Mouse (Mus musculus): Measurements from ENCODE around the gene Fam126a. TPM values are rescaled to one million over a fixed set of nuclear protein-coding genes. Genes with fewer than 3 reads are reported as not detected.

The Fam126a gene
- polyA plus RNA-seq, 1 experiment from 2014 or later, result 31.2 TPM

DNA sequence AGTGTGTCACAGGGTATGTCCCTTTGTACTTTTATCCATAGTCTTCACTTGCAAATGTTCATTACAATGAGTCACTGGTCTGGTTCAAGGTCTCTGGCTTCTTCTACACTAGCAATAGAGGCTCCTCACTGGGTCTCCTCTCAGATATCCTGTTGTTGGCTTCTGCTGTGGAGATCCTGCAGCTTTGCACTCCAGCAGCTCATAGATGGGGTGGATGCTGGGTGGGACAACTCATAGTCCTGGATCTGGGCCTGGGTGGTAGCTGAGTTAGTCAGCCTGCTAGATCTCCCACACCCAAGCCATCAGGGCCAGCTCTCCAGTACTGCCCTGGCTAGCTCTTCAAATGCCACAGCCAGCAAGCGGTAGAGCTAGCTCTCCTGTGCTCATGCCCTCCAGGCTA, 48.4 kb downstream of the Fam126a start:
- no peaks in the 10 kb centered on the region for H3K4me1 ChIP-seq
- peaks cover 36% of the 10 kb centered on the region for H3K36me3 ChIP-seq
- WGBS, result 80% methylated on average over 1 of the region's 1 CpGs
- H3K9me3 ChIP-seq, result no peaks in the 10 kb centered on the region
- no peaks in the 10 kb centered on the region for H3K27me3 ChIP-seq
- H3K27ac ChIP-seq, result no peak overlapping the region
- H3K4me2 ChIP-seq, result no peak overlapping the region
- H3K9ac ChIP-seq, result no peak overlapping the region
- H3K4me3 ChIP-seq, result no peak overlapping the region
- no peak for ATAC-seq (ENCODE audit: insufficient number of reproducible peaks, low FRiP score, low TSS enrichment, low read depth)

DNA sequence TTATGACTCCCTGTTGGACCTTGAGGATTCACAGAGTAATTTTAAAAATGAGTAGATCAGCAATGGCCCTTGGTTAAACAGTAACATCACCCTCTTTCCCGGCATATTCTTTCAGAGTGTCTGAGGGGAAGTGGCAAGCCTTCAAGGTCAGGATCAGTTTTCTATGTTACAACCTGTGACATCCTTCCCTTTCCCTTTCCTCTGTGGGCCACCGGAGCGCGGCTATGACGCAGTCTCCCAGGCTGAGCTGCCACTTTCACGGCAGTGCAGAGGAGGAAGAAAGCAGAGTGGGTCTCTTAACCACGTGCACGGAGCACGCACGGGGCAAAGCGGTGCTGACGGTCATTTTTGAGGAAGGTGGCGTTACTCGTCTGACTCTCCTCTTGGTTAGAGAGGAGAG, 52.0 kb downstream of the Fam126a start:
- whole genome bisulfite sequencing, result 89% methylated on average over 14 of the region's 14 CpGs
- no peaks in the 10 kb centered on the region for H3K9me3 ChIP-seq
- 0 out of 2 replicates have a peak, but pooled peaks cover 2% of the 10 kb centered on the region for H3K4me1 ChIP-seq
- H3K27me3 ChIP-seq, result no peaks in the 10 kb centered on the region
- H3K36me3 ChIP-seq, result peaks cover 39% of the 10 kb centered on the region
- no peak for ATAC-seq (ENCODE audit: insufficient number of reproducible peaks, low FRiP score, low TSS enrichment, low read depth)
- no peak overlapping the region for H3K4me3 ChIP-seq
- H3K9ac ChIP-seq, result no peak overlapping the region
- H3K4me2 ChIP-seq, result no peak overlapping the region
- H3K27ac ChIP-seq, result no peak overlapping the region

DNA sequence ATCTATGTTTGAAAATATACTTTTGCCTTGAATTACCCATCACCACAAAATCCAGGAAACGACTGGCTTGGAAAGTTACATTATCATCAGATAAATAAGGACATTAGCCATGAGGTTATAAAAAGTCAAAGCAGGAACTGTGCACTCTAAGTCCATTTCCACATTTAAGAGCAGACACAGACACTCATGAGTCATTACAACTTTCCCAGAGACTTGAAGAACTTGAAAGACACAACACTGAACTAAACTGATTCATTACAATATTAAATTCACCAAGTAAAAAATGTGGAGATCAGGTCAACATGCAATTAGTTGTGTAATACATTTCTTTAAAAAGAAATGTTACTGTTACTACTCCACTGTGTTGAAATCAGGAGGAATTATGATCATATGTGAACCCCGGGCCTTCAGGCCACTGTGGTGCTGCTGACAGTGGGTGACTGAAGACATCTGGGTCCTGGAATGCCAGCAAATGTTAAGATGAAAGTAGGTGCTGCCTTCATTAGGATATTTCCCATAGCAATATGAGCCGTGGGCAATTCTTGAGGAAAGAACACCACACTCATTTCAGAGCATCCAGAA, 55.4 kb downstream of the Fam126a start:
- no peak for ATAC-seq (ENCODE audit: insufficient number of reproducible peaks, low FRiP score, low TSS enrichment, low read depth)
- Histone ChIP-seq H3K4me1 (0 out of 2 replicates have a peak, but pooled peaks cover 2% of the 10 kb centered on the region), H3K9me3 (no peaks in the 10 kb centered on the region), H3K9ac (no peak overlapping the region), H3K36me3 (peaks cover 26% of the 10 kb centered on the region), H3K4me3 (no peak overlapping the region), H3K27me3 (no peaks in the 10 kb centered on the region), H3K4me2 (no peak overlapping the region), H3K27ac (no peak overlapping the region)
- 62% methylated on average over 3 of the region's 3 CpGs for WGBS

DNA sequence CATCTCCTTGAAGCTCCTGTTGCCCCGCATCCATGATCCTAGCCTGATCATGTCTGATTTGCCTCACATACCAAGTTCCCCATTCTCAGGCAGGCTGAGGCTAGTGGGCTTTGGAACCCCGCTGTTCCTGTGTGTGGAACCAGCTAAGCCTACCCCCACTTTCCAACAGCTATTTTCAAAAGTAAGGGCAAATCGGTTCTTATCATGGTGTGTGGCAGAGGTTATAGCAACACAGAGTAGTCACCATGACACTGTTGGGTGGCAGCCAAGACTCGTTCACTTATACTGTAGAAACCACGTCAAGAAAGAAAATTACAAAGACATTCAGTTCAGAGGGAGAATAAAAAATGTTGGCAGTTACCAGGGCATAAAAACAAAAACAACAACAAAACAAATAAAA, 62.8 kb downstream of the Fam126a start:
- ATAC-seq (ENCODE audit: insufficient number of reproducible peaks, low FRiP score, low TSS enrichment, low read depth), result no peak

DNA sequence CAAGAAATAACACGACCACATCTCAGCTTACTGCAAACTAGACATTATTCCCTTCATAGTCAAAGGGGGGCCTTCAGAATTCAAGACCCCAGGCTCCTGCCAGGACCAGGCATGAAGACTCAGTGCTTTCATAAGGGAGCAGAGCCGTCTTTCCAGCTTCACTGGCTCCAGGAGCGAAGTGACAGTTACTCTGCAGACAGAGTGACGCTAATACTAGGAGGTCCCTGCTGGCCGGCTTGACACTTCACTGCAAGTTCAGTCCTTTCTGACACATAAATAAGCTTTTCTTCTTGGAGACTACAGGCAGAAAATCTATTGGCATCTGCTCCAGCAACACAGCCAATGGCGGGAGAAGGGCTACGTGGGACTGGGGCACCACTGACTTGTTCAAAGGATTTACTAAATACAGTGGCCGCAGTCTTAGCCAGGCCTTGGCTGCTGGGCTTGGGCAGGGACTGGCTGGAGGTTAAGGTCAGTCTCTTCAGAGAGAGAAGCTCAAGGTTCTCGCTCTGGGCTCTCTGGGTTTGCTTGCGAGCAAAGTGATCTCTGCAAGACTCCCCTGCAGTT, 65.8 kb downstream of the Fam126a start:
- Histone ChIP-seq H3K9me3 (no peaks in the 10 kb centered on the region), H3K4me3 (no peak overlapping the region), H3K4me2 (no peak overlapping the region), H3K9ac (no peak overlapping the region), H3K27ac (no peak overlapping the region), H3K36me3 (no peaks in the 10 kb centered on the region; the same call in 1 of the 2 replicates), H3K27me3 (no peaks in the 10 kb centered on the region), H3K4me1 (no peaks in the 10 kb centered on the region)
- 69% methylated on average over 10 of the region's 10 CpGs for WGBS
- ATAC-seq (ENCODE audit: insufficient number of reproducible peaks, low FRiP score, low TSS enrichment, low read depth), result no peak

More for the DNA sequence above, 62.8 kb downstream of the Fam126a start:
- 61% methylated on average over 5 of the region's 5 CpGs for WGBS
- H3K36me3 ChIP-seq, result no peaks in the 10 kb centered on the region; the same call in 1 of the 2 replicates
- no peak overlapping the region for H3K4me2 ChIP-seq
- no peak overlapping the region for H3K27ac ChIP-seq
- no peaks in the 10 kb centered on the region for H3K4me1 ChIP-seq
- H3K4me3 ChIP-seq, result no peak overlapping the region
- H3K9me3 ChIP-seq, result no peaks in the 10 kb centered on the region
- no peak overlapping the region for H3K9ac ChIP-seq
- H3K27me3 ChIP-seq, result no peaks in the 10 kb centered on the region

DNA sequence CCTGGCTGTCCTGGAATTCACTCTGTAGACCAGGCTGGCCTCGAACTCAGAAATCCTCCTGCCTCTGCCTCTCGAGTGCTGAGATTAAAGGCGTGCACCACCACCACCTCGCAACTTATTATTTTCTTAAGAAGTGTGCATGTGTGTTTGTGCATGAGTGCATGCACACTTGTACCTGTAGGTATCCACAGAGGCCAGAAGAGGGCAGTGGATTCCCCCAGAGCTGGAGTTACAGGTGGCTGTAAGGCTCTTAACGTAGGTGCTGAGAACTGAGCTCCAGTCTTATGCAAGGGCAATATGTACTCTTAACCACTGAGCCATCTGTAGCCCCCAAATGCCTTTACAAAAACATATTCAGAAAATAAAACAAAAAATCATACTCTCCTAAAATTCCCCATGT, 77.4 kb downstream of the Fam126a start:
- Histone ChIP-seq H3K4me2 (no peak overlapping the region), H3K27me3 (no peaks in the 10 kb centered on the region), H3K9ac (no peak overlapping the region), H3K4me1 (no peaks in the 10 kb centered on the region), H3K4me3 (no peak overlapping the region), H3K9me3 (no peaks in the 10 kb centered on the region), H3K27ac (no peak overlapping the region), H3K36me3 (no peaks in the 10 kb centered on the region)
- no peak for ATAC-seq (ENCODE audit: insufficient number of reproducible peaks, low FRiP score, low TSS enrichment, low read depth)
- WGBS, result 86% methylated on average over 5 of the region's 5 CpGs

DNA sequence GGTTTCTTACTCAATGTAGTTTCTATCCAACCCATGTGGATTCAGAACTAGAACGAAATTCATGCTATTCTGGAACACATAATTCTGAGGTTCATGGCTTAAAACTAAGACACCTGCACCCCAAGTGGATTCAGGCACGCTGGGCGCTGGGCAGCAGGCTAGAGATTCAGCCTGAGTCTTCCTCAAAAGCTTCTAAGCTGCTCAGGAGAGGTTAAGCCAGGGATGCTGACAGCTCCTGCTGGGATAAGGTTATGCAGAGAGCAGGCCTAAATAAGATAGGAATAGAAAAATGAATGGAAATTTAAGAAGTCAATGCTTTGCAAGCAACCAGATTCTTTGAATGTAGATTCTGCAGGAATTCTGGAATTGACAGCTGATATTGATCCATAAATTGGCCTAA, 82.4 kb downstream of the Fam126a start:
- no peak for ATAC-seq (ENCODE audit: insufficient number of reproducible peaks, low FRiP score, low TSS enrichment, low read depth)
- Histone ChIP-seq H3K9ac (no peak overlapping the region), H3K27ac (no peak overlapping the region), H3K4me2 (no peak overlapping the region), H3K4me1 (no peaks in the 10 kb centered on the region), H3K9me3 (no peaks in the 10 kb centered on the region), H3K4me3 (no peak overlapping the region), H3K27me3 (no peaks in the 10 kb centered on the region), H3K36me3 (no peaks in the 10 kb centered on the region)
- 51% methylated on average over 3 of the region's 3 CpGs for WGBS

DNA sequence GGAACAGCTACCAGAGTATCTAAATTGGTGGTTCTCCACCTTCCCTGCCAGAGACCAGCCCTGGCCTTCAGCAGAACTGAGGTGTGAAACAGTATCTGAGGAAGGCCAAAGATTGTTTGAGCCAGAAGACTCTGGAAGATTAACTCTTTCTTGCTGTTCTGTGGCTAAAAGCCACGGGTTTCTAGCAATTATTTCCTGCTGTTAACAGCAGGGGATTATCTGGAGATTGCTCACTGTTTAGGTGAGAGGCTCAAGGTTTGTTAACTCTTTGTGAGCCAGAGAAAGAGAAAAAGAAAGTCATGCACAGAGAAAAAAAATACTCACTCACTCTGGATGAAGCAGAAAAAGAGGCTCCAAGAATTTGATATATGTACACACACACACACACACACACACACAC, 85.4 kb downstream of the Fam126a start:
- Histone ChIP-seq H3K9me3 (no peaks in the 10 kb centered on the region), H3K27ac (no peak overlapping the region), H3K27me3 (no peaks in the 10 kb centered on the region), H3K9ac (no peak overlapping the region), H3K36me3 (no peaks in the 10 kb centered on the region), H3K4me2 (no peak overlapping the region), H3K4me3 (no peak overlapping the region), H3K4me1 (no peaks in the 10 kb centered on the region)
- ATAC-seq (ENCODE audit: insufficient number of reproducible peaks, low FRiP score, low TSS enrichment, low read depth), result no peak
- WGBS, result 0% methylated on average over 1 of the region's 1 CpGs

DNA sequence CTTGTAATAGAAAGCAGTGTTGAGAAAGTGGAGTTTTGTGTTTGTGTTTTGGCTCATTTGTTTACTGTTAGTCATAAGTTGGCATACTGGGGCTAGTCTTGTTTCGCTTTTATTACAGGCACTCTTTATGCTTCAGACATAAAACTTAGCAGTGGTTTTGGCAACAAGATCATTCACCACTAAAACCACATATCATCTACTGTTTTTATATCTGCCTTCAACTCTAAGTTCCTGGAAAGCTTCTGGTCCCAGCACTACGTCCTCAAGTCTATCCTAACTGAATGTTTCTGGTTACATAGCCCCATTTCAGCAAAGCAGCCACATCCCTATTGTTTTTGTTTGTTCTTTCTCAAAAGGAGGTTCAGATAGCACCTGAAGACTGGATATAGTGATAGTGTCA, 87.0 kb downstream of the Fam126a start:
- Histone ChIP-seq H3K9ac (no peak overlapping the region), H3K4me3 (no peak overlapping the region), H3K4me1 (no peaks in the 10 kb centered on the region), H3K4me2 (no peak overlapping the region), H3K27ac (no peak overlapping the region), H3K27me3 (no peaks in the 10 kb centered on the region), H3K9me3 (no peaks in the 10 kb centered on the region), H3K36me3 (no peaks in the 10 kb centered on the region)
- no peak for ATAC-seq (ENCODE audit: insufficient number of reproducible peaks, low FRiP score, low TSS enrichment, low read depth)
- WGBS, result 73% methylated on average over 2 of the region's 2 CpGs

DNA sequence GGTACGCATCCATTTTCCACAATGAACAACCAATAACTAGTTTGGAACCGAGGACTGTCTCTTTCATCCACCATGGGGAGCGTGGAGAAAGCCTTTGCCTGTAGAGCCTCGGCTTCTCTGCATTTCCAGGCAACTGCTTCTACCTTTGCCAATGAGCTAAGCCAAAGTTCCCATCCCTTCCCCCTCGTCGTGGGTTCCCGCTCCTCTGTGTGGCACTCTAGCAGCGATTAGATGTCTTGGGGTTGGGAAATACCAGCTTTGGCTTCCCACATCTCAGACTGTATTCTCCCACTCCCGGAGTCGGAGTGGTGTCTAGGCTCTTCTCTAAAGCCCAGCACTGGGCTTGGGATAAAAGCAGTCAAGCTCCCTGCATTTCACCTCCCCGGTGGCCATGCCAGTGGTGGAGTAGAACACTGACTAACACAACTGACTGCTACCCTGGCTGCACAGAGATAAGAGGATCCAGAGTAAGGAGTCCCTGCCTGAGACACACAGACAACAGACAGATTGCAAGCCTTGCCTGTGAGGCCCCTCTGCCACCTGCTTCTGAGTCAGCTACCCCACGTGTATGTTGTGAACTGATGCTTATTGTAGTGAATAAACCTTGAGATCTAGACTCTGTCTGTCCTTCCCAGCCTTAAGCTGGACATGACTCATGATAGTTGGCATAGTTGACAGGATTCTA, 106.9 kb downstream of the Fam126a start:
- H3K36me3 ChIP-seq, result no peaks in the 10 kb centered on the region
- 85% methylated on average over 12 of the region's 12 CpGs for WGBS
- H3K9ac ChIP-seq, result no peak overlapping the region
- no peak for ATAC-seq (ENCODE audit: insufficient number of reproducible peaks, low FRiP score, low TSS enrichment, low read depth)
- H3K4me2 ChIP-seq, result no peak overlapping the region
- H3K4me1 ChIP-seq, result 0 out of 2 replicates have a peak, but pooled peaks cover 5% of the 10 kb centered on the region
- H3K27me3 ChIP-seq, result no peaks in the 10 kb centered on the region
- no peak overlapping the region for H3K27ac ChIP-seq
- H3K9me3 ChIP-seq, result no peaks in the 10 kb centered on the region
- no peak overlapping the region for H3K4me3 ChIP-seq

DNA sequence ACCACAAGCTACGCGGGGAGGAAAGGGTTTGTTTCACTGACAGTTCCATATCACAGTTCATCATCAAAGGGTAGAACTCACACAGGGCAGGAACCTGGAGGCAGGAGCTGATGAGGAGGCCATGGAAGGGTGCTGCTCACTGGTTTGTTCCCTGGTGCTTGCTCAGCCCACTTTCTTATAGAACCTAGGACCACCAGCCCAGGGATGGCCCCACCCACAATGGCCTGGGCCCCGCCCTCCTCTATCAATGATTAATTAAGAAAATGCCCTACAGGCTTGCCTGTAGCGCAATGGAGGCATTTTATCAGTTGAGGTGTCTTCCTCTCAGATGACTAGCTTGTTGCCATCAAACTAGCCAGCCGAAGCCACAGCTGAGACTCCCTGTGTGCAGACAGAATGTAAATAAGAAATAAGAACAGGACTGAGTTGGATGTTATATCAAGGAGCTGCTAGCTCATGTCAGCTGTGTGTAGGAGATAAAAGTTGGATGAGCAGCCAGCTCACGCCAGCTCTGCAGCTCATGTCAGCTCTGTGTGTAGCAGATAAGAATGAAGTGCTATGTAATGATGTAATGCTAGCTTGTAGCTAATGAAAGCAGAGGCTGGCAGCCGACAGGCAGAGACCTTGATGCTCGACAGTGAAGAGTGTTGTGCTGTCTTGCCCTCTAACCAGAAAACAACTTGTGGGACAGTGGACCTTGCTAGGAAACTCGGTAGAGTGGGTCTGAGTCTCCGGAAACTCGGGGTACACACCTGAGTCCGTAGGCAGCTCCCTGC, 107.8 kb downstream of the Fam126a start:
- 79% methylated on average over 12 of the region's 12 CpGs for WGBS
- no peak for ATAC-seq (ENCODE audit: insufficient number of reproducible peaks, low FRiP score, low TSS enrichment, low read depth)

DNA sequence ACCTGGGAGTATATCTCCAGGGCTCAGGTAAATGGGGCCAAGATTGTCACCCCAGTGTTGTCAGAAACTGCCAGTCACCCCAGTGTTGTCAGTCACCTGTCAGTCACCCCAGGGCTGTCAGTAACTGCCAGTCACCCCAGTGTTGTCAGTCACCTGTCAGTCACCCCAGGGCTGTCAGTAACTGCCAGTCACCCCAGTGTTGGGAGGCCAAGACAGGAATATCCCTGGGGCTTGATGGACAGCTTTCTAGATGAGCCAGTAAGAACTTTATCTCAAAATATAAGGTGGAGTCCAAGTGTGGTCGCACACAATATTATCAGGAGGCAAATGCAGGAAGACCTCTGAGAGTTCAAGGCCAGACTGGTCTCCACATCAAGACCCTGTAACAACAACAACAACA, 109.2 kb downstream of the Fam126a start:
- Histone ChIP-seq H3K4me1 (0 out of 2 replicates have a peak, but pooled peaks cover 5% of the 10 kb centered on the region), H3K4me2 (no peak overlapping the region), H3K27me3 (no peaks in the 10 kb centered on the region), H3K27ac (no peak overlapping the region), H3K9me3 (no peaks in the 10 kb centered on the region), H3K36me3 (no peaks in the 10 kb centered on the region), H3K4me3 (no peak overlapping the region), H3K9ac (no peak overlapping the region)
- no peak for ATAC-seq (ENCODE audit: insufficient number of reproducible peaks, low FRiP score, low TSS enrichment, low read depth)
- 97% methylated on average over 1 of the region's 1 CpGs for WGBS

More for the DNA sequence above, 107.8 kb downstream of the Fam126a start:
- no peak overlapping the region for H3K4me3 ChIP-seq
- no peak overlapping the region for H3K9ac ChIP-seq
- no peaks in the 10 kb centered on the region for H3K27me3 ChIP-seq
- H3K4me1 ChIP-seq, result 0 out of 2 replicates have a peak, but pooled peaks cover 5% of the 10 kb centered on the region
- no peaks in the 10 kb centered on the region for H3K36me3 ChIP-seq
- H3K4me2 ChIP-seq, result no peak overlapping the region
- no peaks in the 10 kb centered on the region for H3K9me3 ChIP-seq
- no peak overlapping the region for H3K27ac ChIP-seq
